In genomic region chr8:72422926-72423325, GRCm38 (mm10) we compare ENCODE assay signal across 12 mouse cellular contexts. TPM values are rescaled to one million over a fixed set of nuclear protein-coding genes. Genes with fewer than 3 reads are reported as not detected.
A peak's percentile ranks its signal among the peaks of the same experiment; 100 is the strongest.
DNase-seq lines count a peak whose midpoint lies in the region; ATAC-seq and TF ChIP-seq lines count a peak whose summit lies in the region.
"Had no signal": no experiment of that assay in that cellular context is flagged by ENCODE, and none has a peak within 500 bp of the region (broad histone marks: within the 10 kb centered on the region; RNA-seq: fewer than 3 reads in every experiment).

No protein-coding gene starts in this region.

- no peak overlapping the region for H3K4me3 ChIP-seq in intestine, postnatal 0 days (ENCODE audit: low read depth, low read length)
- H3K4me3 ChIP-seq in intestine, embryonic 15.5 days (replicated peaks): no peak overlapping the region
- no peak overlapping the region for H3K4me3 ChIP-seq in midbrain, postnatal 0 days (ENCODE audit: low read depth, low read length)
- H3K4me3 ChIP-seq in midbrain, embryonic 16.5 days (ENCODE audit: low read depth, low read length): no peak overlapping the region
- H3K4me3 ChIP-seq: forebrain, embryonic 12.5 days had no signal

- H3K27me3 ChIP-seq in intestine, postnatal 0 days (replicated peaks; ENCODE audit: control insufficient read depth, insufficient read depth, low read length): no peaks in the 10 kb centered on the region
- no peaks in the 10 kb centered on the region for H3K27me3 ChIP-seq in intestine, embryonic 15.5 days (replicated peaks)
- H3K27me3 ChIP-seq in midbrain, postnatal 0 days (ENCODE audit: insufficient read depth, low read length): no peaks in the 10 kb centered on the region
- no peaks in the 10 kb centered on the region for H3K27me3 ChIP-seq in midbrain, embryonic 16.5 days (ENCODE audit: control insufficient read depth, insufficient read depth, low read depth, low read length)
- H3K27me3 ChIP-seq: forebrain, embryonic 12.5 days had no signal

- H3K4me2 ChIP-seq in intestine, postnatal 0 days (replicated peaks; ENCODE audit: low read depth): no peak overlapping the region
- H3K4me2 ChIP-seq in intestine, embryonic 15.5 days (replicated peaks): no peak overlapping the region
- H3K4me2 ChIP-seq in midbrain, postnatal 0 days (ENCODE audit: low read depth, low read length, poor library complexity, severe bottlenecking): no peak overlapping the region
- no peak overlapping the region for H3K4me2 ChIP-seq in midbrain, embryonic 16.5 days (ENCODE audit: low read length)
- H3K4me2 ChIP-seq: forebrain, embryonic 12.5 days had no signal

- no peak overlapping the region for H3K27ac ChIP-seq in intestine, postnatal 0 days (ENCODE audit: low read depth, low read length)
- H3K27ac ChIP-seq in intestine, embryonic 15.5 days: no peak overlapping the region
- no peak overlapping the region for H3K27ac ChIP-seq in midbrain, postnatal 0 days (ENCODE audit: low read depth, low read length)
- H3K27ac ChIP-seq in midbrain, embryonic 16.5 days (ENCODE audit: low read length): no peak overlapping the region
- H3K27ac ChIP-seq: forebrain, embryonic 12.5 days; macrophage had no signal

- no peaks in the 10 kb centered on the region; the same call in 1 of the 2 replicates for H3K36me3 ChIP-seq in intestine, postnatal 0 days (ENCODE audit: control insufficient read depth, insufficient read depth)
- 0 out of 2 replicates have a peak, but pooled peaks cover 3% of the 10 kb centered on the region for H3K36me3 ChIP-seq in intestine, embryonic 15.5 days
- peaks cover 3% of the 10 kb centered on the region; the same call in 1 of the 2 replicates for H3K36me3 ChIP-seq in midbrain, postnatal 0 days (ENCODE audit: insufficient read depth, low read length)
- no peaks in the 10 kb centered on the region for H3K36me3 ChIP-seq in midbrain, embryonic 16.5 days (ENCODE audit: control insufficient read depth, insufficient read depth, low read length)

- TF ChIP-seq CTCF in intestine, postnatal 0 days (IDR thresholded peaks at IDR 0.05; ENCODE audit: low read depth): peak; percentile 62
- peak; percentile 58 for TF ChIP-seq CTCF in midbrain, postnatal 0 days (IDR thresholded peaks at IDR 0.05)
- peak; percentile 18; the same call in 1 of the 2 replicates for TF ChIP-seq CTCF in brain, embryonic 14.5 days (IDR thresholded peaks at IDR 0.05; ENCODE audit: borderline replicate concordance, extremely low read depth, insufficient read depth, insufficient read length)

- no peak for TF ChIP-seq POLR2A in brain, embryonic 14.5 days (IDR thresholded peaks at IDR 0.05; ENCODE audit: borderline replicate concordance, extremely low read depth, insufficient read depth, insufficient read length, poor library complexity, severe bottlenecking)

- WGBS in intestine, postnatal 0 days: 55% methylated on average over 1 of the region's 1 CpGs
- 52% methylated on average over 1 of the region's 1 CpGs for WGBS in intestine, embryonic 15.5 days
- 53% methylated on average over 1 of the region's 1 CpGs for WGBS in midbrain, postnatal 0 days
- WGBS in midbrain, embryonic 16.5 days: 76% methylated on average over 1 of the region's 1 CpGs

- H3K9me3 ChIP-seq in intestine, postnatal 0 days (ENCODE audit: control insufficient read depth): no peaks in the 10 kb centered on the region
- no peaks in the 10 kb centered on the region for H3K9me3 ChIP-seq in intestine, embryonic 15.5 days
- H3K9me3 ChIP-seq in midbrain, postnatal 0 days (ENCODE audit: low read length): no peaks in the 10 kb centered on the region
- no peaks in the 10 kb centered on the region for H3K9me3 ChIP-seq in midbrain, embryonic 16.5 days (replicated peaks; ENCODE audit: control insufficient read depth, low read length, poor library complexity, severe bottlenecking)
- H3K9me3 ChIP-seq: forebrain, embryonic 12.5 days had no signal

- H3K4me1 ChIP-seq in intestine, postnatal 0 days (replicated peaks; ENCODE audit: control insufficient read depth, insufficient read depth, low read length): peaks cover 3% of the 10 kb centered on the region; the same call in 1 of the 2 replicates
- peaks cover 25% of the 10 kb centered on the region for H3K4me1 ChIP-seq in intestine, embryonic 15.5 days (replicated peaks)
- H3K4me1 ChIP-seq in midbrain, postnatal 0 days (ENCODE audit: insufficient read depth, low read length): peaks cover 9% of the 10 kb centered on the region; the same call in 1 of the 2 replicates
- H3K4me1 ChIP-seq in midbrain, embryonic 16.5 days (ENCODE audit: control insufficient read depth, insufficient read depth, low read length): peaks cover 28% of the 10 kb centered on the region

- no peak for DNase-seq in midbrain, postnatal 0 days (ENCODE audit: low spot score)
- DNase-seq in brain, embryonic 14.5 days (ENCODE audit: low read depth): peak; percentile 10
- no peak for DNase-seq in frontal cortex, postnatal 36 days (ENCODE audit: low spot score in 2 of 2)
- DNase-seq in layer of hippocampus, adult 11-12 months (ENCODE audit: low spot score): no peak
- DNase-seq: cerebellum, postnatal 36 days; gastrocnemius, postnatal 36 days; heart, postnatal 14 days had no signal

- no peak for ATAC-seq in intestine, postnatal 0 days
- ATAC-seq in intestine, embryonic 15.5 days: no peak
- no peak for ATAC-seq in midbrain, postnatal 0 days (ENCODE audit: low FRiP score)
- no peak for ATAC-seq in midbrain, embryonic 16.5 days

- H3K9ac ChIP-seq in intestine, postnatal 0 days (ENCODE audit: low read depth, low read length): no peak overlapping the region
- no peak overlapping the region for H3K9ac ChIP-seq in intestine, embryonic 15.5 days
- H3K9ac ChIP-seq in midbrain, postnatal 0 days (replicated peaks; ENCODE audit: low read length, poor library complexity, severe bottlenecking): no peak overlapping the region
- no peak overlapping the region for H3K9ac ChIP-seq in midbrain, embryonic 16.5 days (ENCODE audit: low read depth, low read length)
- H3K9ac ChIP-seq: forebrain, embryonic 12.5 days had no signal

RNA-seq across cellular contexts. Expression of gene Eps15l1, which starts 1.7 kb away (rescaled TPM):
- polyA plus RNA-seq in intestine, postnatal 0 days (2015; fragmentation: Nextera tagmentation; extraction: Ambion mirVana): 16.3 and 17.3 TPM in 2 replicates
- 43.6 and 45.5 TPM in 2 replicates for polyA plus RNA-seq in intestine, embryonic 15.5 days (2015; fragmentation: Nextera tagmentation; extraction: Ambion mirVana)
- total RNA-seq in midbrain, postnatal 0 days (2014; rRNA removed): 65.7 and 66.4 TPM in 2 replicates
- 51.3 and 51.9 TPM in 2 replicates for polyA plus RNA-seq in midbrain, postnatal 0 days (2015; fragmentation: Nextera tagmentation; extraction: Ambion mirVana)
- 56.4 and 57.9 TPM in 2 replicates for polyA plus RNA-seq in midbrain, embryonic 16.5 days (2015; fragmentation: Nextera tagmentation; extraction: Ambion mirVana)
- 94.8 and 102 TPM in 2 replicates for polyA plus RNA-seq in brain, embryonic 14.5 days (2012; rRNA removed)

RNA-seq across cellular contexts. Expression of gene Calr3, which starts 20.7 kb away (rescaled TPM):
- polyA plus RNA-seq in intestine, postnatal 0 days (2015; fragmentation: Nextera tagmentation; extraction: Ambion mirVana): 0.46 and 0.55 TPM in 2 replicates
- polyA plus RNA-seq in intestine, embryonic 15.5 days (2015; fragmentation: Nextera tagmentation; extraction: Ambion mirVana): 0.98 and 1.1 TPM in 2 replicates
- total RNA-seq in midbrain, postnatal 0 days (2014; rRNA removed): 0.28 and 0.77 TPM in 2 replicates
- 1.0 and 1.2 TPM in 2 replicates for polyA plus RNA-seq in midbrain, postnatal 0 days (2015; fragmentation: Nextera tagmentation; extraction: Ambion mirVana)
- 1.0 and 1.2 TPM in 2 replicates for polyA plus RNA-seq in midbrain, embryonic 16.5 days (2015; fragmentation: Nextera tagmentation; extraction: Ambion mirVana)
- polyA plus RNA-seq in brain, embryonic 14.5 days (2012; rRNA removed): 0.42 and 0.43 TPM in 2 replicates

RNA-seq across cellular contexts. Expression of gene 1700030K09Rik, which starts 20.8 kb away (rescaled TPM):
- 3.6 and 3.8 TPM in 2 replicates for polyA plus RNA-seq in intestine, postnatal 0 days (2015; fragmentation: Nextera tagmentation; extraction: Ambion mirVana)
- polyA plus RNA-seq in intestine, embryonic 15.5 days (2015; fragmentation: Nextera tagmentation; extraction: Ambion mirVana): 11.8 and 11.9 TPM in 2 replicates
- total RNA-seq in midbrain, postnatal 0 days (2014; rRNA removed): 8.7 and 8.9 TPM in 2 replicates
- polyA plus RNA-seq in midbrain, postnatal 0 days (2015; fragmentation: Nextera tagmentation; extraction: Ambion mirVana): 14.7 TPM in 2 replicates
- polyA plus RNA-seq in midbrain, embryonic 16.5 days (2015; fragmentation: Nextera tagmentation; extraction: Ambion mirVana): 17.5 and 20.2 TPM in 2 replicates
- 17.3 and 18.7 TPM in 2 replicates for polyA plus RNA-seq in brain, embryonic 14.5 days (2012; rRNA removed)

RNA-seq across cellular contexts. Expression of gene Cherp, which starts 52.1 kb away (rescaled TPM):
- 17.8 and 19.4 TPM in 2 replicates for polyA plus RNA-seq in intestine, postnatal 0 days (2015; fragmentation: Nextera tagmentation; extraction: Ambion mirVana)
- polyA plus RNA-seq in intestine, embryonic 15.5 days (2015; fragmentation: Nextera tagmentation; extraction: Ambion mirVana): 47.4 and 49.6 TPM in 2 replicates
- total RNA-seq in midbrain, postnatal 0 days (2014; rRNA removed): 33.4 and 51.4 TPM in 2 replicates
- polyA plus RNA-seq in midbrain, postnatal 0 days (2015; fragmentation: Nextera tagmentation; extraction: Ambion mirVana): 44.5 and 50.9 TPM in 2 replicates
- 55.3 and 55.7 TPM in 2 replicates for polyA plus RNA-seq in midbrain, embryonic 16.5 days (2015; fragmentation: Nextera tagmentation; extraction: Ambion mirVana)
- polyA plus RNA-seq in brain, embryonic 14.5 days (2012; rRNA removed): 68.3 and 85.0 TPM in 2 replicates
